Mouse (Mus musculus) liver, adult 2 months (tissue): ENCODE measurements around the gene Tph2.

Experiments used
- CTCF ChIP-seq: fragments of 200-500 bp; IDR thresholded peaks from 2 replicates; pipeline ENCODE4 v1.5.1; 2011; ENCODE audit warnings: low read depth, low read length, control low read depth
- POLR2A ChIP-seq: fragments of 200-500 bp; IDR thresholded peaks from 2 replicates; pipeline ENCODE4 v1.6.1; 2011; ENCODE audit warnings: low read length, control low read depth; ENCODE audit not compliant: insufficient read depth; ENCODE audit errors: extremely low read depth

- TF ChIP-seq CTCF (no peak), POLR2A (no peak)
These were observed 84.8 kb downstream of the Tph2 start for GRCm38 (mm10) chr10:115099890-115100580.
